Mouse (Mus musculus): ENCODE results near the gene Rgs8.
A peak's percentile ranks its signal among the peaks of the same experiment; 100 is the strongest.

Rgs8 gene

DNA sequence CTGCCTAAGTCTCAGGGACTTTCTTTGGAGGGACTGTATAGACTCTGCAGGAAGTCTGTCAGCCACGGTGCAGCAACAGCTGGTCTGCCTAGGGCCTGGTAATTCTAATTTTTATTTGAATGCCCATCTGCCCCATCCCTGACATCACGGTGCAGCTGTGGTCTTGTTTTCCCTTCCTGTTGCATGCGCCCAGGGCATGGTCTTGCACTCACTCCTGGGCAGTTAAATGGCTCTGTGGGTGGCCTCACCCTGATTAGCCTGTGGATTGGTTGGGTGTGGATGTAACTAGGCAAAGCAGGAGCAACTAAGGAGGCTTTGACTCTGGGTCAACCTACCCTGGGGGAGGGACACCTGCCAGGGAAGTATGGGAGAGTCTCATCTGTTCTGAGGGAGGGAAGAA lies 52.2 kb downstream of the Rgs8 start:
- no peak for DNase-seq (ENCODE audit: low spot score in 2 of 2)

GRCm38 (mm10) chr1:153708626-153709025 lies 55.8 kb downstream of the Rgs8 start:
- DNase-seq (ENCODE audit: low spot score in 2 of 2), result no peak

- no peak for DNase-seq (ENCODE audit: low spot score in 2 of 2)
Measured at GRCm38 (mm10) chr1:153709451-153709850, 56.6 kb downstream of the Rgs8 start.

GRCm38 (mm10) chr1:153711544-153712262 lies 58.9 kb downstream of the Rgs8 start:
- no peak for DNase-seq (ENCODE audit: low spot score in 2 of 2)

- DNase-seq (ENCODE audit: low spot score in 2 of 2), result no peak
Measured at GRCm38 (mm10) chr1:153712633-153713032, 59.8 kb downstream of the Rgs8 start.

DNA sequence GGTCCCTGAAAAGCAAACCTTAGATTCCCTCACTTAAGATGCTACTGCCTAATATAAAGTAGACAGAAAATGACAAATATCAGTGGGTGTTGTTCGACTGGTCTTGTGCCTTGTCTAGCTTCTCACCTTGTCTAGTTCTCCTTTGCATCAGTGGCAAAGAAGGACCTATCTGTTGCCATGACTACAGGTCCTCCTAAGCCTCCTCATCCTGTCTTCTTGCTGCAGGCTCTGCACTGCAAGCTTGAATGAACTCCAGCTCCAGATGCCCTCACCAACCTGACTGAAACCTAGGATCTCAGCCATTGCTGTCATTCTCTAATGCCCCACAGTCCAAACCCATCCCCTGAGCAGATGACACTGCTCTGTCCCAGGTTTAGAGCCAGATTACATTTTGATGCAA lies 65.2 kb downstream of the Rgs8 start:
- no peak for DNase-seq (ENCODE audit: low spot score in 2 of 2)

DNA sequence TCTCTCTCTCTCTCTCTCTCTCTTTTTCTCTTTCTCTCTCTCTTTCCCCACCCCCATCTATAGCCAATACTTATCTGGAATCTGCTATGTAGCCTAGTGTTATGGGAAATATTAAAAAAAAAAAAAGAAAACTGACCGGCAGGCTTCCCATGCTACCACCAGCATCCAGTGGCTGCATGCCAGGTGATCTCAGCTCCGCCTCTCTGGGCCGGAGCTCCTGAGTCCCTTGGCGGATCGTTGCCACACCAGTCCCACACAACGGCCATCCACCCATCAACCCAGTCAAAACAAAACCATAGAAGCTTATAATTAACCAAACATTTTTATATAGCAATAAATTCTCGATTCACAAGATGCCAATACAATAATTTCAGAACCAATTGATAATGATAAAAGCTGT lies 68.1 kb downstream of the Rgs8 start:
- no peak for DNase-seq (ENCODE audit: low spot score in 2 of 2)

- no peak for DNase-seq (ENCODE audit: low spot score in 2 of 2)
Measured at GRCm38 (mm10) chr1:153721565-153722310, 68.9 kb downstream of the Rgs8 start.

DNA sequence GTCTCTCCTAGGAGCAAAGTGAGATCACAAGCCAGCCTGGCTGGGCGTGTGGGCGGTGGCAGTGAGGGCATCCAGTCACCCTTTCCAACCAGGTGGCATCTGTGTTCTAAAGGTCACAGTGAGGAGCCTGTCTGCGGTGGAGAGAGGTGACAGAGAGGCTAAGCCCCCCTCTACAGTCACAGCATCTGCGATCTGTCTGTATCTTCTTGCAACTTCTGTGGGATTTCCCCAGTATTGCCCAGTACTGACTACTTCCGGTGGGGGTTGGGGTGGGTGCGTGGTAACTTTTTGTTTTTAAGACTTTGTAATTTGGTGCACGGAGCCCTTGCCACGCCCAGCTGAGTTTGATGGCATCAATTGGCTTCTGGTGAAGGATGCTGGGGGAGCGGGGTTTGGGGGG lies 70.6 kb downstream of the Rgs8 start:
- DNase-seq (ENCODE audit: low spot score in 2 of 2), result no peak

DNA sequence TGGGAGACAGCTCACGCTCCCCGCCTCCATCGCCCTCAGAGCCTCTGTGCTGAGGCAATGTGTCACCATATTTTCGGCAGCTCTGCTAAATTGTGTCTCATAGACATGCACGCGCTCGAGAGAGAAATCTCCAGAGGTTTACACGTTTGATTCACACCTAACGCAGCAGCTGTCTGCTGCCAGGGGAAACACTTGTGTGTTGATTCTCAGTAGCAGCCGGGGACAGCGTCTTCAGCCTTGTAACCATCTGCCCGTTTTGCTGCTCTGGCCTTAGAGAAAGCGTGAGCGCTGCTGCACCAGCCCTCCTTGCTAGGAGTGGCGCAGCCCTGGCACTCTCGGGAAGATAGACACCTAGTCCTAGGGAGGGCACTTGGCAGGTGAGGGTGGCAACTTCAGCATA lies 73.8 kb downstream of the Rgs8 start:
- DNase-seq (ENCODE audit: low spot score in 2 of 2), result no peak

DNA sequence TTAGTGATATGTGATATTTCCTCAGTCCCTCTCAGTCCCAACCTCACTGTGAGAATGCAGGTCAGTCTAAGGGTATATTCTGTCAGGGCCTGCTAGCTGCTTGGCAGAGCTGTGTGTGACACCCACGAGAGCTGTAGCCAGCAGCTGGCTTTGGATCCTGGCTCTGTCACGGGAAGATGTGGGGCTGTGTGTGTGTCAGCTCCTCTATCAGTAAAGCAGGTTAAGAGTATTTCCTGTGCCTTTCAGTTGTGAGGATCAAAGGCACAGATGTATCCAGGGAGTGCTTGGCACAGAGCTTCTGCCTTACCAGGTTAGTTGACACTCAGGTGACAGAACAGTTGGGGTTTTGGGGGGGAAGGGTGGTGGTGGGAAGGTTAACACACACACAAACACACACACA lies 77.0 kb downstream of the Rgs8 start:
- DNase-seq (ENCODE audit: low spot score in 2 of 2), result no peak

DNA sequence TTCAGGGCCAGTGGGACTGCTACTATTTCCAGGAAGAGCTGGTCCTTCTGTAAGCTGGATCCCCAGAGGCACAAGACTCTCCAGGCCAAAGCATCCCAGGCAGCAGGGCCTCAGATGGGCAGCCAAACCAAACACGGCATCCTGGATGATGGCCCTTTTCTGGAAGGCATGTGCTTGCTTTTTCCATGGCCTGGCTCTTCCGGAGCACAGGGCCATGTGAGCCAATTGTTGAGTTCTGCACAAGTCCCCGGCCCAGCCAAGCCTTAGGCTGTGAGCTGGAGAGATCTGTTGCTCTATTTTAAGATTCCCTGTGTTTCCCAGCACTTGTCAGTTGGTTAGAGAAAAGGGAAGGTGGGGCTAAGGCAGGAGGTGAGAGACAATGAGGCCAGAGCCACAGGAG lies 77.8 kb downstream of the Rgs8 start:
- DNase-seq (ENCODE audit: low spot score in 2 of 2), result no peak

DNA sequence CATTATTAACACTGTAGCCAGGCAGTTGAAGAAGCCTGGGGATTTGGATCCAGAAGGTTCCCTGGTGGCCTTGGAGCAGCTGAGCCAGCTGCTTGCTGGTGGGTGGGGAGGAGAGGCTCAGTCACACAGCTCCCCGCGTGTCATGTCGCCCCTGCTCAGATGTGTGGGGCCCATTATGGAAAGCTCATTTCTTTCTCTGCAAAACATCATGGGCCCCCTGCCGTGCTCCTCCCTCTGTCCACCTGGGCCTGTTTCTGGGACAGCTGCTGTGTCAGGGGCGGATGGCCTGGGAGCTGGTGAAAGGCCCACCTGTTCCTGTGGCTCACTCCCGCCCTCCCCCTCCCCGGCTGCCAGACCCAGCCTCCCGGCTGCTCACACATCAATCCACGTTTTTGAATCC lies 80.4 kb downstream of the Rgs8 start:
- no peak for DNase-seq (ENCODE audit: low spot score in 2 of 2)

- no peak for DNase-seq (ENCODE audit: low spot score in 2 of 2)
Measured at GRCm38 (mm10) chr1:153734866-153735265, 82.0 kb downstream of the Rgs8 start.

GRCm38 (mm10) chr1:153736096-153736495 lies 83.3 kb downstream of the Rgs8 start:
- DNase-seq (ENCODE audit: low spot score in 2 of 2), result no peak

DNA sequence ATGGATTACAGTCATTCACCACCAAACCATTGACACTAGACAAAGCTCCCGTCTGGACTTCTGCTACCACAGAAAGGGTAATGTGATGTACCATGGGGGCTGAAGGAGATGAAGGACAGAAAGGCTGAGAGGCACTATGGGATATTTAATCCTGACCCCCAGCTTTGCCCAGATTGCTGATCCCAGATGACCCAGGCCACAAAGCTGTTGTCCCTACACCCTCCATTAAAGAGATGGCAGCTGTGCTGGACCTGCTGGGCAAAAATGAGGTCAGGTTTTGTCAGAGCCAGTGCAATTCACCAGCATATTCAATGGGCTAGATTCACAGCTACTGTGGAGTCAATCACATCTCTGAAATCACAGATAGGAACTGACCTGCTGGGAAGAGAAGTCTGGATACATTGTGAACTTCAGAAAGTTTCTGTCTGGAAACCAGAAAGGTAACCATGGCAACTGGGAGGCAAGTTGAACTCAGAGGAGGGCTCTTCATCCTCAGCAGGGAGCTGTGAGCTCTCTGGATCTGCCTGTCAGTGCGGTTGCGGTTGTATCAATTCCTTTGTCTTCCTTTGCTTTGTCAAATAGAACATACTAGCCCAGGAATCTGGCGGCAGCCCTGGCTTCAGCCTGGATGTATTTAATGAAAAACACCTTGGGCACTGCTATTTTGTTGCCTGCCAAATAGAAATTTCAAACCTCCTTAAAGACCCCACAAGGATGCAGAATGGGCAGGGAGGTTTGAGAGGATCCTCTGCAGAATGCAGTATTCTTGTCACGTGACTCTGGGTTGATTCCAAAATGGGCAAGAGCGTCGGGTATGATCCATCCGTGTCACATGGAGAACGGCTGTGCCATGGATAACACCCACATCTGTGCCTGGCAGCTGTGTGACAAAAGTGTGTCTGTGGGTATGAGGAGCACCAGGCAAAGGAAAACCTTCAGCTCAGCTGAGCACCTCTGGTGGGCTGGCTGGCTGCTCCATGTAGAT lies 84.6 kb downstream of the Rgs8 start:
- DNase-seq (ENCODE audit: low spot score in 2 of 2), result no peak

DNA sequence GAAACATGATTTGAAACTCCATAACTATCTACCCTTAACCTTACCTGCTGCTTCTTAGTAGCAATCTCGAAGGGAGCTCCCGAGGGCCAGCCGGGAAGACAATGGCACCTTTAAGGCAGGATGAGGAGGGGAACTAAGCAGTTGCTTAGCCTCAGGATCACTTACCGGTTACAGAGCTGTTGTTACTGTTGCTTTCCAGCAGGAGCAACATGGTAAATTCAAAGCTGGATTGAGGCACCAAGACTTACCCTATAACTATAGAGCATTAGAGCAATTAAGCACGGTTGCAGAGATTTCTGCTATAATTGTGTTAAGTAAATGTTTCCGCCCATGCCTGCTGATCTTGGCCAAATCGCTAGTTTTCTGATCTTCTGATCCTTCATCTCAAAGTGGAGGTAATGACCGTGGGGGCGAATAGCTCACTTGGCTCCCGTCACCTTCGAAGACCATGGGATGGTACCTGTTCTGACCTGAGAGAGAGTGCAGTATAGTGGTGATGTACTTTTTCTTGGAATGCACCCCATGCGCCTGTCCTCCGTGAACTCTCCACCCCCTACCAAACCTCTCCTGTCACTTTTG lies 86.7 kb downstream of the Rgs8 start:
- DNase-seq (ENCODE audit: low spot score in 2 of 2), result no peak

- DNase-seq (ENCODE audit: low spot score in 2 of 2), result peak; percentile 68 to 84
Measured at GRCm38 (mm10) chr1:153740145-153740544, 87.3 kb downstream of the Rgs8 start, which contains the start of gene Rgs16. TSS of gene Rgs16 (plus strand) at chr1:153740349.

- no peak for DNase-seq (ENCODE audit: low spot score in 2 of 2)
Measured at GRCm38 (mm10) chr1:153740775-153741400, 88.1 kb downstream of the Rgs8 start.

DNA sequence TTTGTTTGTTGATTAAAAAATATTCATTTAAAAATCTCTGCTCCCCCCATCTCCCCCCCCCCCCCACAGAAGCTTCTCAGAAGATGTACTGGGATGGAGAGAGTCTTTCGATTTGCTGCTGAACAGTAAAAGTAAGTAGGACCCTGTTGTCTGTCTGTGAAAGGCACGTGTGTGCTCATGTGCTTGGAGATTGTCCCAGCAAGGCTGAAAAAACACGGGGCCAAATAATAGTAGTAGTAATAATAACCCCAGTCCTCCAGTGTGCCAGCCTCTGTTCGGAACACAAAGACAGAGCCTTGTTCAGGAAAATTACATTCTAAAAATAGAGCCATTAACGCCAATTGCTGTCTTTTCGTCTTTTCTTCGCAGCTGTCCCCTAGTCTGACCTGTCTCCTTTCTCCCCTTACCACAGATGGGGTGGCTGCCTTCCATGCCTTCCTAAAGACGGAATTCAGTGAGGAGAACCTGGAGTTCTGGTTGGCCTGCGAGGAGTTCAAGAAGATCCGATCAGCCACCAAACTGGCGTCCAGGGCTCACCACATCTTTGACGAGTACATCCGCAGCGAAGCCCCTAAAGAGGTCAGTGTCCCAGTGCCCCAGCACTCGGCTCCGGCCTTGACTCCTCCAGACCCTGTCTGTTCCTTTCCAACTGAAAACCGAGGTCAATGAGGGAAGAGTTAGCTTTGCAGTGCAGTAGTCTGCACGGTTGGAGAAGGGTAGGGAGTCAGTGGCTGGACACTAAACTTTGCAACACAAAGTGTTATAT lies 88.9 kb downstream of the Rgs8 start:
- no peak for DNase-seq (ENCODE audit: low spot score in 2 of 2)

All from spleen, postnatal 4 days (tissue).